Mouse (Mus musculus): ENCODE data around the gene E2f1. TPM values are rescaled to one million over a fixed set of nuclear protein-coding genes. Genes with fewer than 3 reads are reported as not detected.

E2f1 gene
- polyA plus RNA-seq, 1 experiment: 21.5 TPM

GRCm38 (mm10) chr2:154603007-154603637, 33.4 kb upstream of the E2f1 start:
- H3K4me1 ChIP-seq (ENCODE audit: control insufficient read depth, insufficient read depth, low read length): no peaks in the 10 kb centered on the region
- TF ChIP-seq POLR2A (IDR thresholded peaks at IDR 0.05; ENCODE audit: low read depth, low read length) (0 out of 2 replicates have a peak, but pooled peaks have one; percentile 67), CTCF (IDR thresholded peaks at IDR 0.05; ENCODE audit: borderline replicate concordance, insufficient read depth, low read length) (no peak)
- H3K27ac ChIP-seq (ENCODE audit: insufficient read depth, low read length): no peak overlapping the region
- H3K4me3 ChIP-seq (ENCODE audit: insufficient read depth, low read length): peak overlapping the region; percentile 81

GRCm38 (mm10) chr2:154601324-154601723, 31.6 kb upstream of the E2f1 start:
- H3K4me1 ChIP-seq (ENCODE audit: control insufficient read depth, insufficient read depth, low read length): no peaks in the 10 kb centered on the region
- no peak for TF ChIP-seq POLR2A (IDR thresholded peaks at IDR 0.05; ENCODE audit: low read depth, low read length)
- no peak for TF ChIP-seq CTCF (IDR thresholded peaks at IDR 0.05; ENCODE audit: borderline replicate concordance, insufficient read depth, low read length)
- H3K27ac ChIP-seq (ENCODE audit: insufficient read depth, low read length): no peak overlapping the region
- no peak overlapping the region for H3K4me3 ChIP-seq (ENCODE audit: insufficient read depth, low read length)

- no peak for TF ChIP-seq POLR2A (IDR thresholded peaks at IDR 0.05; ENCODE audit: low read depth, low read length)
- TF ChIP-seq CTCF (IDR thresholded peaks at IDR 0.05; ENCODE audit: borderline replicate concordance, insufficient read depth, low read length): no peak
- Histone ChIP-seq H3K4me1 (ENCODE audit: control insufficient read depth, insufficient read depth, low read length) (no peaks in the 10 kb centered on the region), H3K27ac (ENCODE audit: insufficient read depth, low read length) (no peak overlapping the region), H3K4me3 (ENCODE audit: insufficient read depth, low read length) (no peak overlapping the region)
Measured at GRCm38 (mm10) chr2:154600586-154600985, 30.9 kb upstream of the E2f1 start.

GRCm38 (mm10) chr2:154597399-154597798, 27.7 kb upstream of the E2f1 start:
- H3K27ac ChIP-seq (ENCODE audit: insufficient read depth, low read length): no peak overlapping the region
- H3K4me3 ChIP-seq (ENCODE audit: insufficient read depth, low read length): no peak overlapping the region
- TF ChIP-seq POLR2A (IDR thresholded peaks at IDR 0.05; ENCODE audit: low read depth, low read length) (no peak), CTCF (IDR thresholded peaks at IDR 0.05; ENCODE audit: borderline replicate concordance, insufficient read depth, low read length) (no peak)
- no peaks in the 10 kb centered on the region for H3K4me1 ChIP-seq (ENCODE audit: control insufficient read depth, insufficient read depth, low read length)

- Histone ChIP-seq H3K4me3 (ENCODE audit: insufficient read depth, low read length) (no peak overlapping the region), H3K4me1 (ENCODE audit: control insufficient read depth, insufficient read depth, low read length) (no peaks in the 10 kb centered on the region), H3K27ac (ENCODE audit: insufficient read depth, low read length) (no peak overlapping the region)
- no peak for TF ChIP-seq CTCF (IDR thresholded peaks at IDR 0.05; ENCODE audit: borderline replicate concordance, insufficient read depth, low read length)
- TF ChIP-seq POLR2A (IDR thresholded peaks at IDR 0.05; ENCODE audit: low read depth, low read length): no peak
Measured at GRCm38 (mm10) chr2:154595775-154596174, 26.1 kb upstream of the E2f1 start.

GRCm38 (mm10) chr2:154593025-154593424, 23.3 kb upstream of the E2f1 start:
- Histone ChIP-seq H3K4me1 (ENCODE audit: control insufficient read depth, insufficient read depth, low read length) (no peaks in the 10 kb centered on the region), H3K4me3 (ENCODE audit: insufficient read depth, low read length) (no peak overlapping the region), H3K27ac (ENCODE audit: insufficient read depth, low read length) (no peak overlapping the region)
- TF ChIP-seq CTCF (IDR thresholded peaks at IDR 0.05; ENCODE audit: borderline replicate concordance, insufficient read depth, low read length) (peak; percentile 38; the same call in 1 of the 2 replicates), POLR2A (IDR thresholded peaks at IDR 0.05; ENCODE audit: low read depth, low read length) (no peak)

- no peak for TF ChIP-seq POLR2A (IDR thresholded peaks at IDR 0.05; ENCODE audit: low read depth, low read length)
- TF ChIP-seq CTCF (IDR thresholded peaks at IDR 0.05; ENCODE audit: borderline replicate concordance, insufficient read depth, low read length): no peak
Measured at GRCm38 (mm10) chr2:154591239-154591638, 21.5 kb upstream of the E2f1 start.

GRCm38 (mm10) chr2:154589051-154589450, 19.4 kb upstream of the E2f1 start:
- Histone ChIP-seq H3K4me3 (ENCODE audit: insufficient read depth, low read length) (no peak overlapping the region), H3K27ac (ENCODE audit: insufficient read depth, low read length) (no peak overlapping the region), H3K4me1 (ENCODE audit: control insufficient read depth, insufficient read depth, low read length) (no peaks in the 10 kb centered on the region)
- TF ChIP-seq CTCF (IDR thresholded peaks at IDR 0.05; ENCODE audit: borderline replicate concordance, insufficient read depth, low read length) (no peak), POLR2A (IDR thresholded peaks at IDR 0.05; ENCODE audit: low read depth, low read length) (no peak)

More at GRCm38 (mm10) chr2:154591239-154591638, 21.5 kb upstream of the E2f1 start:
- H3K27ac ChIP-seq (ENCODE audit: insufficient read depth, low read length): no peak overlapping the region
- H3K4me3 ChIP-seq (ENCODE audit: insufficient read depth, low read length): no peak overlapping the region
- no peaks in the 10 kb centered on the region for H3K4me1 ChIP-seq (ENCODE audit: control insufficient read depth, insufficient read depth, low read length)

- Histone ChIP-seq H3K27ac (ENCODE audit: insufficient read depth, low read length) (no peak overlapping the region), H3K4me1 (ENCODE audit: control insufficient read depth, insufficient read depth, low read length) (no peaks in the 10 kb centered on the region)
Measured at GRCm38 (mm10) chr2:154586405-154586804, 16.7 kb upstream of the E2f1 start.

GRCm38 (mm10) chr2:154584931-154585601, 15.4 kb upstream of the E2f1 start:
- Histone ChIP-seq H3K27ac (ENCODE audit: insufficient read depth, low read length) (no peak overlapping the region), H3K4me1 (ENCODE audit: control insufficient read depth, insufficient read depth, low read length) (no peaks in the 10 kb centered on the region), H3K4me3 (ENCODE audit: insufficient read depth, low read length) (no peak overlapping the region)
- TF ChIP-seq CTCF (IDR thresholded peaks at IDR 0.05; ENCODE audit: borderline replicate concordance, insufficient read depth, low read length) (no peak), POLR2A (IDR thresholded peaks at IDR 0.05; ENCODE audit: low read depth, low read length) (no peak)

More at GRCm38 (mm10) chr2:154586405-154586804, 16.7 kb upstream of the E2f1 start:
- no peak for TF ChIP-seq POLR2A (IDR thresholded peaks at IDR 0.05; ENCODE audit: low read depth, low read length)
- TF ChIP-seq CTCF (IDR thresholded peaks at IDR 0.05; ENCODE audit: borderline replicate concordance, insufficient read depth, low read length): peak; percentile 50; the same call in 1 of the 2 replicates
- no peak overlapping the region for H3K4me3 ChIP-seq (ENCODE audit: insufficient read depth, low read length)

All from embryonic fibroblast, embryonic 13.5 days (primary cell).